Mouse (Mus musculus): Measurements from ENCODE around the gene Cep41. TPM values are rescaled to one million over a fixed set of nuclear protein-coding genes. Genes with fewer than 3 reads are reported as not detected.

Gene Cep41
- polyA plus RNA-seq (2012; rRNA removed; ENCODE audit: low replicate concordance) = 3.3 and 4.2 TPM in 2 replicates

DNA sequence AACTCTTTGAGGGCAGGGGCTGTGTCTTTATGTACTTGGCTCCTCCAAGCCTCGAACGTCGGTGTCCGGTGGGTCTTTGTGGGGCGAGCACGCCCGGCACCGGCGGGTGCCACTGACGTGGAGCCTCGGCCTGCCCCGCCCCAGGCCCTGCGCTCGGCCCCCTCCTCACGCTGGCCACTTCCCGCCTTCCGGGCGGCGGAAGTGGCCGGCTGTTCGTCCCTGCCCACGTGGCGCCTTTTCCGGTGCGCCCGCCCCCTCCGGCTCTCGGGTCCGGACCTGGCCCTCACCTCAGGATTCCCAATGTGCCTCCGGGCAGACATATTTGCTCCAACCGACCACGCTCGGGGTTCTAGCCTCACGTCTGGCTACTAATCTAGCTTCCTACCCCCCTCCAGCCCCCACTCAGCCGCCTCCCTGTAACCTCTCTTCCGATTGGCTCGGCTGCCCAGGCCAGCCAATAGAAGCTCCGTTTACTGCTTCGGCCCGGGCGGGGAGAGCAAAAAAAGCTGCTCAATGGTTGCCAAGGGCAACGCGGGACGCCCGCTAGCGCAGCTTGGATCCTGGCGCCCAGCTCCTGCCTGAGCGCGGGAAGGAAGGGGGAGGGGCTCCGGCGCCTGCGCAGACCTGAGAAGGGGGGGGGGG, at the start of gene Cep41:
Cep41 (minus strand) TSS at position 400 of the 642 bp plus-strand sequence.

DNA sequence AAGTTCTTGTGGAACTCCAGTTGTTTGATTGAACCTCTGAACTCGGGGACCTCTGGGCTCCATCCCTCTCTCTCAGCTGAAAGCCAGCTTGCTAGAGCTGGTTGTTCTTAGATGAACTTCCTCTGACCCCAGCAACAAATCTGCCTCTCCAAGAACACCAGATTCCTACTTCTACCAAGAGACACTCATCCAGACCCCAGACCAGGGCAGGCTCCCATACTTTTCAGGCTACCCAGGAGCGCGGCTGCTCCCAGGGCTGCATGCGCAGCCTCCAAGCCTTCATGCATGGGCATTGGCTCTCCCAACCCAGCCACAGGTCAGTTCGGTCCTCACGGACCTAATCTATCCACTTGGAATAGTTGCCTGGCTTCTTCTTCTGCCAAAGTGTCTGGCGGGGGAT, 29.8 kb upstream of the Cep41 start, which contains the start of gene Mest:
Mest (plus strand) TSS at position 217 of the 400 bp plus-strand sequence.

DNA sequence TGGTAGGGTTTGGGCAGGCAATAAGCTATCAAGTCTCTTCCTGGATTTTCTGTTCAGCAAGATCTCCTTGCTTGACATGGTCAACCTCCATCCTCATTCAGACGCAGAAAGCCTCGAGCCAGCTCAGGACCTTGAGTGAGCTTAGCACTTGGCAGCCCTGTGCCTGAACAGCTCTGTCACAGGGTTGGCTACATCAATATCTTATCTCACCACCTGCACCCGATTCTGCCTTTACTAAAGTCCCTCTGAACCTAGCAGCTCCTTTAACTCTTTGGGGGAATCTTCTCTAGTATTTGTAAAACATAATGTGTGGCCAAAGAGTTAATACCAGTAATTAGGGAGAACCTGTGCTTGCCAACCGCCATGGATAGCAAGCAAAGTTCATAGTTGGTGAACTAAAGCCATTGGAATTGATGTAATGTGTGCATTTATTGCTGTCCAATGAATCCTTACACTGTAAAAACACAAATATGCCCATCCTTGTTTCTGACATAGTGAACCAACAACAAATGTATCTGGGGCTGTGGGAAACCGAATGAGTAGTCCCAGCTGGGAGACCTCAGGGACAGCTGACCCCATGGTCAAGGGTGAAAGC, 54.8 kb downstream of the Cep41 start, which contains the start of gene Cpa1:
Cpa1 (plus strand) TSS at position 545 of the 595 bp plus-strand sequence.

DNA sequence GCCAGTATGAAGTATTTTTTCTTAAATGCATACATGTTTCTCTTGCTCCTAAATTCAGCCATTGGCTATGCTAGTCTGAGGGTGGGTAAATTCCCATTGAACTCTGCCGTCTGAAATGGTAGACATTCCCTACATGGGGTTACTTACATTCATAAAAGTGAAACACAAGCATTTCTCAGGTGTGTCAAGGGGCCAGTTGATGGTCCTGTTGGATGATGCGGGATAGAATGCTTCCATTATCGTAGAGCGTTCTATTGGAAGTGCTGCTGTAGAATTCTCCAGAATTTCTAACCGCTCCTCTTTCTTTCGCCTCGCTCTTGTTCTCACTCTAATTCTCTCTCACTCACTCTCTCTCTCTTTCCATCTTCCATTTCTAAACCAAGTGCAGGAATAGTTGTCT, 82.8 kb downstream of the Cep41 start, which contains the start of gene Cpa5:
Cpa5 (plus strand) TSS at position 301 of the 400 bp plus-strand sequence.

Other genes with a start within 250 kb of the Cep41 start
- gene Tmem209, start 184.0 kb downstream of the Cep41 start, polyA plus RNA-seq (2012; rRNA removed; ENCODE audit: low replicate concordance) = 29.0 and 75.8 TPM in 2 replicates
- gene Ssmem1, start 183.9 kb downstream of the Cep41 start, polyA plus RNA-seq (2012; rRNA removed; ENCODE audit: low replicate concordance) = not detected in 2 replicates
- gene Cpa2, start 152.2 kb downstream of the Cep41 start, polyA plus RNA-seq (2012; rRNA removed; ENCODE audit: low replicate concordance) = 0.14 and 0.47 TPM in 2 replicates
- gene Cpa4, start 125.4 kb downstream of the Cep41 start, polyA plus RNA-seq (2012; rRNA removed; ENCODE audit: low replicate concordance) = 0.72 TPM in 1 of 2 replicates, not detected in the other
- 0.13 TPM in 1 of 2 replicates, not detected in the other for gene Cpa5, start 82.7 kb downstream of the Cep41 start, polyA plus RNA-seq (2012; rRNA removed; ENCODE audit: low replicate concordance)
- gene Cpa1, start 54.5 kb downstream of the Cep41 start, polyA plus RNA-seq (2012; rRNA removed; ENCODE audit: low replicate concordance) = 0.39 TPM in 1 of 2 replicates, not detected in the other
- gene Mest, start 29.8 kb upstream of the Cep41 start, polyA plus RNA-seq (2012; rRNA removed; ENCODE audit: low replicate concordance) = 70.9 and 203 TPM in 2 replicates
- 5.8 and 17.0 TPM in 2 replicates for gene Copg2, start 203.0 kb upstream of the Cep41 start, polyA plus RNA-seq (2012; rRNA removed; ENCODE audit: low replicate concordance)
- gene Tsga13, start 221.8 kb upstream of the Cep41 start, polyA plus RNA-seq (2012; rRNA removed; ENCODE audit: low replicate concordance) = not detected in 2 replicates